Mouse (Mus musculus) lung, adult 2 months (tissue): ENCODE measurements around the gene Arhgap8. TPM values are rescaled to one million over a fixed set of nuclear protein-coding genes. Genes with fewer than 3 reads are reported as not detected.
A peak's percentile ranks its signal among the peaks of the same experiment; 100 is the strongest.

Experiments used
- DNase-seq: peaks from one replicate; pipeline ENCODE4 v3.0.0; 2022
- H3K4me1 ChIP-seq: fragments of 200-500 bp; 2 replicates; pipeline ENCODE4 v1.6.1; 2011; ENCODE audit warnings: low read length; ENCODE audit not compliant: control insufficient read depth, insufficient read depth
- H3K4me3 ChIP-seq: fragments of 200-500 bp; replicated peaks from 2 replicates; pipeline ENCODE3; 2011; ENCODE audit warnings: low read depth, mild to moderate bottlenecking, control low read depth, low read length; ENCODE audit errors: extremely low read depth
- CTCF ChIP-seq: fragments of 200-500 bp; IDR thresholded peaks from 2 replicates; pipeline ENCODE4 v1.5.1; 2011; ENCODE audit warnings: mild to moderate bottlenecking, low read length, control low read depth; ENCODE audit not compliant: insufficient read depth
- POLR2A ChIP-seq: fragments of 200-500 bp; IDR thresholded peaks from 2 replicates; pipeline ENCODE4 v1.6.1; 2011; ENCODE audit warnings: low read depth, mild to moderate bottlenecking, control low read depth, low read length, borderline replicate concordance; ENCODE audit errors: extremely low read depth
- WGBS: fragments of 180-500 bp; shearing (Covaris S2); methylation state at CpG from one replicate; pipeline ENCODE4 v1.1.7; 2018; 5-methylcytosine and 5-hydroxymethylcytosine counted together
- polyA plus RNA-seq: library from polyadenylated mRNA; depleted of rRNA; stranded (reverse); fragments of >200 nt; gene quantifications from 2 replicates; pipeline ENCODE4 v1.2.3, GENCODE M21; 2012

The Arhgap8 gene
- polyA plus RNA-seq, 1 experiment: 22.1 TPM

DNA sequence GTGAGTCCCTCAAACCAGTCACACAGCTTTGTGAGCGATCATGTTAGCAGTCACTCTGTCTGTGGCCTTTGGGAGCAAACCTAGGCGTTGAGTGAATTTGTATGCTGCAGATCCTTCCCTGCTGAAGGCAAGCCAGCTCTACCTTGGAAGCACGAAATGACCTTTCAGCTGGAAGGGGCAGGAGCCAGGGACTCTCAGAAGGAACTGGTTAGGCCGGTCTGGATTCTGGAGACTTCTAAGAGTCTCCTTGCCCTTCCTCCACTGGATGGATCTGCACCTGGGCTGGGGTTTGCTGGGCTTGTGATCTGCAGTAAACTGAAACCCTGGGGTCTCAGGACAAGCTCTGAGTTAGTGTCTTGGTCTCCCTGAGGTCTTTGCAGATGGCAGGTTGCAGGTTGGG is 4.3 kb downstream of the Arhgap8 start:
- 52% methylated on average over 4 of the region's 4 CpGs for WGBS
- peaks cover 3% of the 10 kb centered on the region for H3K4me1 ChIP-seq
- TF ChIP-seq CTCF (no peak), POLR2A (no peak)
- DNase-seq: peak; percentile 66
- no peak overlapping the region for H3K4me3 ChIP-seq

DNA sequence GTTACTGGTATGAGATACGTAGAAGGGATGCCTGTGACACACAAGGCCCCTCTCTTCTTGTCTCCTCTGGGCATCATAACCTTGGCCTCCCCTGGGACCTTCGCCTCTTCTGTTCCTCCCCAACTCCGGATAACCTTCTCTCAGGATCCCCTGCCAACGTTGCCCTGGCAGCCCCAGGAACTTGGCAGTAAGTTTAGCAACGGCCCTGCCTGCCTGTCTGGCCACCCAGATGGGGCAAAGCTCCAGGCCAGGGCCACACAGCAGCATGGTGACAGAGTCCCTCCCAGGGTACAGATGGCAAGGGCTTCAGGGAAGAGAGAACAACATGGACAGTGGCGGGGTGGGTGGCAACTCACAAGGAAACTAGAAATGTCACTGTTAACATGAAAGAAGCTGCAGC is 9.8 kb downstream of the Arhgap8 start:
- no peak for DNase-seq
- Histone ChIP-seq H3K4me1 (no peaks in the 10 kb centered on the region), H3K4me3 (no peak overlapping the region)
- 71% methylated on average over 6 of the region's 6 CpGs for WGBS
- TF ChIP-seq CTCF (no peak), POLR2A (no peak)

DNA sequence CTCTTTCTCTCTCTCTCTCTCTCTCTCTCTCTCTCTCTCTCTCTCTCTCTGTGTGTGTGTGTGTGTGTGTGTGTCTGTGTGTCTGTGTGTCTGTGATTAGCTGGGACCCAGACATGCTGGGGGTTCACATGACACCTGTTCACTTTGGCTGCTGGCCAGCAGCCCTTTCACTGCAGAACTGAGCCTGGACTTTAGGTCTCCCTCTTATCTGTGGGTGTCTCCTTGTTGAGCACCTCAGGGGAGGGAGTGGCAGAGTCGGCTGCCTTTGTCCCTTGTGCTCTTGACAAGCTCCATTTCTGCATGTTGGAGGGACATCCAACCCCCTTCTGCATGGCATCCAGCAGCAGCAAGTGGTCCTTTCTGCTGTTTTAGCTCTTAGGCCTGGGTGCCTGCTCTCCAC is 11.0 kb downstream of the Arhgap8 start:
- Histone ChIP-seq H3K4me3 (no peak overlapping the region), H3K4me1 (no peaks in the 10 kb centered on the region)
- no peak for TF ChIP-seq CTCF
- TF ChIP-seq POLR2A: no peak
- no peak for DNase-seq
- 47% methylated on average over 1 of the region's 1 CpGs for WGBS

DNA sequence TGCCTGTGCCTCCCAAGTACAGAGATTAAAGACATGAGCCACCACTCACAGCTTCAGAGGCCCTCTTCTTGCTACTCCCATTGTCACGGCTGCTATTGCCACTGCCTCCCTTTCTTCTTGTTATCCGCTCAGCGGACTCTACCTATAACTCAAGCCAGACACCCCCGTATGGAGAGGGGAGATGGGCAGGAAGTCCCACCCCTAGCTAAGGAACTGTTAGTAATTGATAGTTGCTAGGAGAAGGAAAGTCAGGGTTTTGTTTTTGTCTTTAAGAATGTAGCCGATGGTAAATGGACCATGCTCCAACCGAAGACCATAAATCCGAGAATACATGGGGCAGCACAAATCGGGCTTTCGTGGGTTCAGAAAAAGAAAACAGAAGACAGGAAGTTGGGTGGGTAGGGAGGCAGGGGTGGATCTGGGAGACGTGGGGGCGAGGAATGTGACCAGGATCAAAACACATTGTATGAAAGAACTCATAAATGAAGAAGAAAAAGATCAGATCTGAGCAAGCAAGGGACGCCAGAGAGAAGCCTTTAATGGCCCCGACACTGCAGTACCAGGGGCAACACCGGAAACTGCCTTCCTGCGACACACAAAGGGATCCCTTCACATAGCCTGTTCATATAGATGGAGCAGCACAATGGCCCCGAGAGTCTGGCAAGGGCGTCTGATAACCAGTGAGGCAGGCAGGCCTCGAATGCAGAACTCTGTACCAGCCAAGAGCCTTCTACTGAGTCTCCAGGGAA is 12.0 kb downstream of the Arhgap8 start:
- TF ChIP-seq CTCF (no peak), POLR2A (no peak)
- 55% methylated on average over 18 of the region's 18 CpGs for WGBS
- no peak for DNase-seq
- Histone ChIP-seq H3K4me1 (no peaks in the 10 kb centered on the region), H3K4me3 (no peak overlapping the region)

DNA sequence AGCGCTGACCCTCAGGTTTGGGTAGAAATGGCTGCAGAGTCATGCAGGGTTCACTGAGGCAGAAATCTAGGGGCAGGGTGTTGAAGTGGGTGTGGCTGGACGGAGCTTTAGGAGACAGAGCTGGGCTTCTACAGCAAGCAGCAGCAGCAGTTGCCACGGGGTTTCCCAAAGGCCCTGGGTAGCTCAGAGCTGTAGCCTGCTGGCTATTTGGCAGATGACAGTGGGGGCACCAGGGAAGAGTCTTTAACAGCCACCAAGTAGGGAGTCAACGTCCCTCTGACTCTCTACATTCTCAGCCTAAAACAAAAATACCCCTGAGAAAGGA is 12.5 kb downstream of the Arhgap8 start:
- no peak overlapping the region for H3K4me3 ChIP-seq
- 72% methylated on average over 4 of the region's 4 CpGs for WGBS
- no peaks in the 10 kb centered on the region for H3K4me1 ChIP-seq
- DNase-seq: no peak
- no peak for TF ChIP-seq POLR2A
- no peak for TF ChIP-seq CTCF

DNA sequence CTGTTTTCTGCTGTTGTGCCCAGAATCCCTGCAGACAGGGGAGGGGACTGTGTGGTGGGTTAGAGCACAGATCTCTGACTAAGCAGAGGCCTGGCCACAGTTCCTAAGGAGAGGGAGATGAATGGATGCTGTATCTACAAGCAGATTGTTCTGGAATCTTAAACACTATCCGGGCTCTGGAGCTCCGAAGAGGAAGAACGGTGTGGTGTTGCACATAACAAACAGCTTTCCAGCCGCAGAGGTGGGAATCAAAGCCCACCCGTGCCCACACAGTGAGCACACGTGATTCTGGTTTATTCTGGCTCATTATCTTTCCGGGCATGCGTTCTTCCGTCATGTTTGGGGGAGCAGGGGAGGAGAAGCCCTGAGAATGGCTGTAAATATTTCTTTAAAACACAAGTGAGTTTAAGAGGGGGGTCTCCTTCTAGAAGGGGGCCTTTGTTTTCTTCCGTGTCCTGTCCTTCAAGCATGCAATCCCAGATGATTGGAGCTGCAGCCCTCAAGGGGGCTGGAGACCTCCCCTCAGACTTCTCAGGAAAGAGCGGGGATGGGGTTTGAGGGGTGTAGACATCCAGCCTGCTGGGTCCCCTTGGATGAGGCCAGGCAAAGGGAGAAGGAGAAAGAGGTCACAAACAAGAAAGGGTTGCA is 16.6 kb downstream of the Arhgap8 start:
- TF ChIP-seq CTCF: no peak
- no peak for TF ChIP-seq POLR2A
- DNase-seq: no peak
- Histone ChIP-seq H3K4me3 (no peak overlapping the region), H3K4me1 (no peaks in the 10 kb centered on the region)
- WGBS: 80% methylated on average over 11 of the region's 11 CpGs

DNA sequence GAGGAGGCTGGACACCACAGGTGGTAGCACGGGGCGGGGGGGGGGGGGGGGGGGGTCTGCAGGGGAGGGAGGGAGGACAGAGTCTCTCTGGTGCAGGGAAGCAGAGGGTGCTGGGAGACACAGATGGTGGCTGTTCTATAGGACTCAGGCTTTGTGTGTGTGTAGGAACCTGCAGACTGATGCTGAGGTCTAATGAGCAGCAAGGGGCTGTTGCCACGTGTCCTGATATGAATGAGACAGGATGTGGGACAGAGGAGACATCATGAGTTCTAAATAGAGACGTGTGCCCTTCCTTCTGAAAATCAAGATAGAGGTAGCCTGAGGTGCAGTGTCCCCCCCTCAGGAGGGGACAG is 17.1 kb downstream of the Arhgap8 start:
- TF ChIP-seq CTCF (no peak), POLR2A (no peak)
- 54% methylated on average over 2 of the region's 4 CpGs for WGBS
- no peak for DNase-seq
- no peak overlapping the region for H3K4me3 ChIP-seq
- H3K4me1 ChIP-seq: no peaks in the 10 kb centered on the region

DNA sequence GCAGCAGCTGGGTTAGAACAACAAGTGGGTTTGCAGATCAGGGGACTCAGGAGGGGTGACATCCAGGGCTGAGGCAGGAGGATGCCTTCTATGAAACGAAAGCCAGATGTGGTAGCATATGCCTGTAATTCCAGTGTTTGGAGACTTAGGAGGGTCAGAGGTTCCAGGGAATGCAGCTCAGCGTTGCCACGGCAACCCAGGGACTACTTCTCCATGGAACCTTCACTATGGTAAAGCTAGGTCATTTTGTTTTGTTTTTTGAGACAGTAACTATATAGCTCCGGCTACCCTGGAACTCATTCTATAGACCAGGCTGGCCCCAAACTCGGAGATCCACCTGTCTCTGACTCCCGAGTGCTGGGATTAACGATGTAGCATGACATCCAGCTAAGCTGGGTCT is 18.4 kb downstream of the Arhgap8 start:
- Histone ChIP-seq H3K4me1 (no peaks in the 10 kb centered on the region), H3K4me3 (no peak overlapping the region)
- WGBS: 86% methylated on average over 7 of the region's 7 CpGs
- no peak for DNase-seq
- TF ChIP-seq POLR2A (no peak), CTCF (no peak)

DNA sequence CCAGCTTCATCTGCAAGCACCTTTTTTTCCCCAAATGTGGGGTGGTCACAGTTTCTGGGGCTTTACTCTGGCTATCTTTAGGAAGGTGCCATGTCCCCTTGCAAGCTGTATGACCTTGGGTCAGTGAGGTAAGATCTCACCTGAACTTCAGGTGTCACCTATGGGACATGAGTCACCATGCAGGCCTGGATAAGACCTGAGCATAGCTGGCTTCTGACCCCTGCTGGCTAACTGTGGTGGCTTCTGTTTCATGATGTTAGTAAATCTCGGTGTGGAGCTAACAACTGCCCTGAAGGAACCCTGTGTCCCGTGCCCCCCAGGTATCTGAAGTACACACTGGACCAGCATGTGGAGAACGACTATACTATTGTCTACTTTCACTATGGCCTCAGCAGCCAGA is 21.7 kb downstream of the Arhgap8 start:
- TF ChIP-seq POLR2A (no peak), CTCF (peak; percentile 44; the same call in 1 of the 2 replicates)
- H3K4me3 ChIP-seq: no peak overlapping the region
- WGBS: 67% methylated on average over 3 of the region's 3 CpGs
- no peaks in the 10 kb centered on the region for H3K4me1 ChIP-seq
- no peak for DNase-seq

DNA sequence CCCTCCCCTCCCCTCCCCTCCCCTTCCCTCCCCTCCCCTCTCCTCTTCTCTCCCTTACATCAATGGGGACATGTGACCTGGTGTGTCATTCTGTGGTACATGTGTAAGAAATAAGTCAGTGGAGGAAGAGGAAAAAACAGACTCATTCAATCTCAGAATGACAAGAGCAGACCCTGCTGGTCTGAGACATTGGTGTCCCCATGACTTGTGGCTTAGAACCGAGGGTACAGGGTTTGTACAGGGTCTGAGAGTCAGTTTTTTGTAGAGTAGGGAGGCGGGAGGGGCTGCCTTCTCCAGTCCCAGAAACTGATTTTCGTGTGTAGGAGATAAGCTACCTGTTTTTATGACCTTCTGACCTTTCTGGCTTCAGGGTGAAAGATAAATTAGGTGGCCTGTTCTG is 23.5 kb downstream of the Arhgap8 start:
- no peak for DNase-seq
- TF ChIP-seq CTCF (no peak), POLR2A (no peak)
- H3K4me3 ChIP-seq: no peak overlapping the region
- H3K4me1 ChIP-seq: no peaks in the 10 kb centered on the region
- WGBS: 22% methylated on average over 3 of the region's 3 CpGs
